Mouse (Mus musculus) midbrain, postnatal 0 days (tissue): ENCODE measurements around the gene Ccdc97. TPM values are rescaled to one million over a fixed set of nuclear protein-coding genes. Genes with fewer than 3 reads are reported as not detected.

Source experiments
- ATAC-seq: fragments of 200-750 bp; cut with Nextera tagmentation; 2 replicates; pipeline ENCODE4 v1.8.0; 2017; ENCODE audit warnings: moderate number of reproducible peaks, mild to moderate bottlenecking, moderate TSS enrichment, moderate library complexity; ENCODE audit not compliant: low FRiP score
- DNase-seq: peaks from one replicate; pipeline ENCODE4 v3.0.0-alpha.2; 2015; ENCODE audit warnings: low spot score
- H3K27ac ChIP-seq: fragments of 300-500 bp; sonication (generic); 2 replicates; pipeline ENCODE4 v1.5.1; 2014; ENCODE audit warnings: low read depth, mild to moderate bottlenecking, low read length, mixed read lengths
- H3K27me3 ChIP-seq: fragments of 300-500 bp; sonication (generic); 2 replicates; pipeline ENCODE4 v1.6.1; 2014; ENCODE audit warnings: low read length, control low read depth, mixed read lengths; ENCODE audit not compliant: insufficient read depth
- H3K36me3 ChIP-seq: fragments of 300-500 bp; sonication (generic); 2 replicates; pipeline ENCODE4 v1.6.1; 2014; ENCODE audit warnings: low read length, control low read depth, mixed read lengths; ENCODE audit not compliant: insufficient read depth
- H3K4me1 ChIP-seq: fragments of 300-500 bp; sonication (generic); 2 replicates; pipeline ENCODE4 v1.6.1; 2014; ENCODE audit warnings: mild to moderate bottlenecking, control low read depth, antibody characterized with exemption, low read length, mixed read lengths; ENCODE audit not compliant: insufficient read depth
- H3K4me2 ChIP-seq: fragments of 300-500 bp; sonication (generic); 2 replicates; pipeline ENCODE4 v1.6.1; 2014; ENCODE audit warnings: low read depth, mild to moderate bottlenecking, low read length, mixed read lengths; ENCODE audit not compliant: poor library complexity, severe bottlenecking
- H3K4me3 ChIP-seq: fragments of 300-500 bp; sonication (generic); 2 replicates; pipeline ENCODE4 v1.5.1; 2014; ENCODE audit warnings: low read depth, mild to moderate bottlenecking, low read length, moderate library complexity
- H3K9ac ChIP-seq: fragments of 300-500 bp; sonication (generic); replicated peaks from 2 replicates; pipeline ENCODE4 v1.6.1; 2014; ENCODE audit warnings: mild to moderate bottlenecking, low read length, moderate library complexity, mixed read lengths; ENCODE audit not compliant: poor library complexity, severe bottlenecking
- H3K9me3 ChIP-seq: fragments of 300-500 bp; sonication (generic); 2 replicates; pipeline ENCODE4 v1.6.1; 2016; ENCODE audit warnings: low read length, control low read depth
- CTCF ChIP-seq: IDR thresholded peaks from 2 replicates; pipeline ENCODE4 v1.5.1; 2016; ENCODE audit warnings: antibody characterized with exemption, mild to moderate bottlenecking
- WGBS: fragments of 180-500 bp; shearing (Covaris S2); extraction: QIAGEN DNeasy Blood & Tissue Kit; methylation state at CpG from one replicate; pipeline ENCODE4 v1.1.7; 2014; 5-methylcytosine and 5-hydroxymethylcytosine counted together
- polyA plus RNA-seq: library from polyadenylated mRNA; unstranded; fragments of >200 nt; fragmentation: Nextera tagmentation; extraction: Ambion mirVana; gene quantifications from 2 replicates; pipeline ENCODE4 v1.2.1, GENCODE M21; 2015
- total RNA-seq: library from RNA; depleted of rRNA; stranded (reverse); fragments of >200 nt; gene quantifications from 2 replicates; pipeline ENCODE4 v1.2.3, GENCODE M21; 2014

The Ccdc97 gene
- total and polyA plus RNA-seq, 2 experiments from 2014 or later, result 29.1 to 38.3 TPM

DNA sequence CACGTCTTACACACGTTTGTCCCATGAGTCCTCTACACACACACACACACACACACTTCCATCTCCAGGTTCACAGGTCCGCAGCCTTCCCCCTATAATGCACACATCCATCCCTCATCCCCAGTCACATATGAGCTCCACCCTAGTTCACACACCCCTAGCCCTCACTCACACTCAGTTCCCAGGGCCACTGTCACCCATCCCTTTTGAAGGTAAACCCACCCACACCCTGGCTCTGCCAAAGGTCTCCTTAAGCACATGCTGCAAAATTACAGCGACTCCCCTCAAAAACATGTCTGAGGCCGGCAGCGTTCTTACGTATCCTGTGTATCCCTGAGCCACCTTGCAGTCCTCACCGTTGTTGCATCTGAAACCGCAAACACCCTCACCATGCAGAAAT is 44.6 kb downstream of the Ccdc97 start:
- H3K9ac ChIP-seq, result peak overlapping the region; percentile 75
- 0 out of 2 replicates have a peak, but pooled peaks cover 5% of the 10 kb centered on the region for H3K27me3 ChIP-seq
- H3K9me3 ChIP-seq, result no peaks in the 10 kb centered on the region
- H3K27ac ChIP-seq, result peak overlapping the region; percentile 55; the same call in 1 of the 2 replicates
- peaks cover 3% of the 10 kb centered on the region for H3K36me3 ChIP-seq
- H3K4me3 ChIP-seq, result peak overlapping the region; percentile 57
- ATAC-seq (peak; percentile 31; the same call in 1 of the 2 replicates), DNase-seq (no peak)
- H3K4me1 ChIP-seq, result no peaks in the 10 kb centered on the region
- no peak for TF ChIP-seq CTCF
- 22% methylated on average over 9 of the region's 9 CpGs for WGBS
- peak overlapping the region; percentile 77 for H3K4me2 ChIP-seq

DNA sequence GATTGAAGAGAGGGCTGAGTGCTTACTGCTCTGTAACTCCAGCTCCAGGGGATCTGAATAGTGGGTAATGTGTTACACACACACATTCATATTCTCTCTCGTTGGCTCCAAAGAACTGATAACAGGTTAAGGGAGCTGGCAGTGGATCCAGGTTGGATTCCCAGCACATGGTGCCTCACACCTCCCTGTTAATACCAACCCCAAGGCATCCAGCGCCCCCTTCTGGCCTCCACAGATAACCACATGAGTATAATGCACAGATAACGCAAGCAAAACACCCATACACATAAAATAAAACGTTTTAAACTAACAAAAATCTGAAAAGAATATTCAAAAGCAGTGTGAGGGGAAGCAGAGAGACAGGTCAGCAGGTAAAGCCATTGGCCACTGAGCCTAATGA is 46.4 kb downstream of the Ccdc97 start:
- peaks cover 21% of the 10 kb centered on the region for H3K36me3 ChIP-seq
- no peak overlapping the region for H3K27ac ChIP-seq
- no peak for DNase-seq
- H3K9me3 ChIP-seq, result no peaks in the 10 kb centered on the region
- no peaks in the 10 kb centered on the region for H3K4me1 ChIP-seq
- no peak overlapping the region for H3K4me2 ChIP-seq
- H3K9ac ChIP-seq, result no peak overlapping the region
- H3K4me3 ChIP-seq, result no peak overlapping the region
- 58% methylated on average over 4 of the region's 4 CpGs for WGBS
- no peak for ATAC-seq
- 0 out of 2 replicates have a peak, but pooled peaks cover 5% of the 10 kb centered on the region for H3K27me3 ChIP-seq
- 0 out of 2 replicates have a peak, but pooled peaks have one; percentile 21 for TF ChIP-seq CTCF

DNA sequence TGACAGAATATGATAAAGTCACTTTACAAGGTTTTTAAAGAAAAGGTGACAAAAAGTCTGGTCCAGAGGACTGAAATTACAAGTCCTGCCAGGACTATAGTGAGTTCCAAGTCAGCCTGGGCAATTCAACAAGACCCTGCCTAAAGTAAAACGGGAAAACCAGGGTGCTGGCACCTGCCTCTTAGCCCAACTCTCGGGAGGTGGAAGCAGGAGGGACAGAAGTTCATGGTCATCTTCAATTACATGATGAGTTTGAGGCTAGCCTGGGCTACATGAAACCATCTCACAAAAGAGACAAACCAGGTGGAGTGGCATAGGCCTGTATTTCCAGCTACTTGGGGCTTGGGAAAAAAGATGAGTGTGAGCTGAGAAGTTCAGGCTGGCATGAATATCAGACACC is 47.2 kb downstream of the Ccdc97 start:
- no peak for TF ChIP-seq CTCF
- ATAC-seq, result no peak
- 76% methylated on average over 2 of the region's 2 CpGs for WGBS

DNA sequence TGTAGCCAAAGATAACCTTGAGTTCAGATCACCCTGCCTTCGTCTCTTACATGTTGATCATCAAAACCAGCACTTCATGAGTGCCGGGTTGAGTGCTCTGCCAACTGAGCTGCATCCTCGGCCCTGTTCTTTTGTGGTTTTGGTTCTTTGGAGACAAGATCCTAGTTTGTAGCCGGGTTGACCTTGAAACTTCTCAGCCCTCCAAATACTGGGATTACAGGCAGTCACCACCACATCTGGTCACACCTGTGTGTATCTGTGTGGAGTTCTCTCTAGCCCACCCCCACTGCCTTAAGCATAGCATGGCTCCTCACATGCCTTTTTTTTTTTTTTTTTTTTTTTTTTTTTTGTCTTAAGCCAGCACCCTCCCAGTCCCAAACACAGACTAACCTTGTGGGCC is 48.8 kb downstream of the Ccdc97 start:
- ATAC-seq (no peak), DNase-seq (no peak)
- TF ChIP-seq CTCF, result no peak
- Histone ChIP-seq H3K27ac (no peak overlapping the region), H3K9ac (no peak overlapping the region), H3K27me3 (0 out of 2 replicates have a peak, but pooled peaks cover 5% of the 10 kb centered on the region), H3K4me2 (no peak overlapping the region), H3K9me3 (no peaks in the 10 kb centered on the region), H3K36me3 (peaks cover 31% of the 10 kb centered on the region), H3K4me3 (no peak overlapping the region), H3K4me1 (no peaks in the 10 kb centered on the region)
- WGBS, result 94% methylated on average over 4 of the region's 4 CpGs

More for the DNA sequence above, 47.2 kb downstream of the Ccdc97 start:
- DNase-seq, result no peak
- H3K4me3 ChIP-seq, result no peak overlapping the region
- no peaks in the 10 kb centered on the region for H3K4me1 ChIP-seq
- no peak overlapping the region for H3K4me2 ChIP-seq
- no peak overlapping the region for H3K9ac ChIP-seq
- H3K27ac ChIP-seq, result no peak overlapping the region
- peaks cover 24% of the 10 kb centered on the region for H3K36me3 ChIP-seq
- 0 out of 2 replicates have a peak, but pooled peaks cover 5% of the 10 kb centered on the region for H3K27me3 ChIP-seq
- no peaks in the 10 kb centered on the region for H3K9me3 ChIP-seq

DNA sequence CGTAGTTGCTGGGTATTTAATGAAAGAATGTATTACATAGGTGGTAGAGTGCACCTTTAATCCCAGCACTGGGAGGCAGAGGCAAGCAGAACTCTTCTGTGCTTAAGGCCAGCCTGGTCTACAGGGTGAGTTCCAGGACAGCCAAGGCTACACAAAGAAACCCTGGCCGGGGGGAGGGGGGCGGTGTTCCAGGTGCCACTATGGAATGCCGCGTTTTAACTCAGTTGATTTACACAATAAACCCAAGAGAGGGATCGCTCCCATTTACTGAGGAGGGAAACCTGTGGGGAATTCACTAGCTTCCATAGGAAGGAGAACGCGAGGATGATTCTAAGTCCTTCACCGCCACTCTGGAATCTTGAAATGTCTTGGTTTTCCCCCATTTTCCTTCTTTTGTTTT is 49.3 kb downstream of the Ccdc97 start:
- Histone ChIP-seq H3K27me3 (0 out of 2 replicates have a peak, but pooled peaks cover 5% of the 10 kb centered on the region), H3K4me1 (no peaks in the 10 kb centered on the region), H3K4me2 (no peak overlapping the region), H3K9ac (no peak overlapping the region), H3K9me3 (no peaks in the 10 kb centered on the region), H3K36me3 (peaks cover 34% of the 10 kb centered on the region), H3K27ac (no peak overlapping the region), H3K4me3 (no peak overlapping the region)
- ATAC-seq (no peak), DNase-seq (no peak)
- WGBS, result 80% methylated on average over 9 of the region's 9 CpGs
- no peak for TF ChIP-seq CTCF

DNA sequence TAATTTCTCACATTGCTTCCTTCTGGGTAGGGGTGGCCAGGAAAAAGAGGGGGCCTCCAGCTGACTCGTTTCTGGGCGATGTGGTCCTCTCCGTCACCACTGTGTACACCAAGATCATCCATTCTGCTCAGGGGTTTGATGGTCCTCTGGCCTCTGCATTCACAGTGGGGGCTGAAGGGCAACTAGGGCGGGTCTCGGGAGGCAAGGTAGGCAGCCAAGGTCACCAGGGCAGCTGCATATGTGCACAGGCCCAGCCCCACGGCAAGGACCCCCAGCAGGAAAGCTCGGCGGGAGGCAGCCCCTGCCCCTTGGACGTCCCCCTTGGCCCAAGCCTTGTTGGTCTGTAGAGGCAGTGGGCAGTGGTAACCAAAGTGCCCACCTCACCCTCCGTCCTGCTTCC is 49.7 kb downstream of the Ccdc97 start:
- H3K27me3 ChIP-seq, result 0 out of 2 replicates have a peak, but pooled peaks cover 5% of the 10 kb centered on the region
- DNase-seq (no peak), ATAC-seq (no peak)
- no peak overlapping the region for H3K9ac ChIP-seq
- H3K4me2 ChIP-seq, result no peak overlapping the region
- no peak for TF ChIP-seq CTCF
- peaks cover 37% of the 10 kb centered on the region for H3K36me3 ChIP-seq
- 88% methylated on average over 10 of the region's 10 CpGs for WGBS
- H3K4me3 ChIP-seq, result no peak overlapping the region
- no peak overlapping the region for H3K27ac ChIP-seq
- H3K9me3 ChIP-seq, result no peaks in the 10 kb centered on the region
- no peaks in the 10 kb centered on the region for H3K4me1 ChIP-seq
